Mouse (Mus musculus): Measurements from ENCODE around the gene Spdl1.

Spdl1 gene

GRCm38 (mm10) chr11:34833318-34834086, at the start of gene Spdl1:
Spdl1 (minus strand) TSS chr11:34833641.
- peak; percentile 97 to 98 for DNase-seq (ENCODE audit: low spot score in 2 of 2)

GRCm38 (mm10) chr11:34881528-34881927, 48.1 kb upstream of the Spdl1 start:
- DNase-seq (ENCODE audit: low spot score in 2 of 2), result peak; percentile 32 to 39

DNA sequence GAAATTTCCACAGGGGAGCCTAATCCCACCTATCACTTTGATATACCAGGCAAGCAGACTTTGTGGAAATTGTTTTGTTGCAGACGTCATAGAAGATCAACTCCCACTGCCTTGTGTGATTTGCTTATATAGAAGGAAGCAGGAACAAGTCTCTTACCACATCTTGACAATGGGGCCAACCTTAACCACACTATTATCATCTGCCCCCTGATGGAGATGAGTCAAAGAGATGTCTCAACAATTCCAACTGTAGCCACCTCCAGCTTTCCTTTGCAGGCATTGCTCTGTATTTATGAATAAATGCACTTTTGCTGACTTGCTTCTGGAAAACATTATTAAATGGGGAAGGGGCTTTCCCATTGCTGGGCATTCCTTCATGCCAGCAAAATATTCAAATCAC, 46.2 kb upstream of the Spdl1 start:
- no peak for DNase-seq (ENCODE audit: low spot score in 2 of 2)

DNA sequence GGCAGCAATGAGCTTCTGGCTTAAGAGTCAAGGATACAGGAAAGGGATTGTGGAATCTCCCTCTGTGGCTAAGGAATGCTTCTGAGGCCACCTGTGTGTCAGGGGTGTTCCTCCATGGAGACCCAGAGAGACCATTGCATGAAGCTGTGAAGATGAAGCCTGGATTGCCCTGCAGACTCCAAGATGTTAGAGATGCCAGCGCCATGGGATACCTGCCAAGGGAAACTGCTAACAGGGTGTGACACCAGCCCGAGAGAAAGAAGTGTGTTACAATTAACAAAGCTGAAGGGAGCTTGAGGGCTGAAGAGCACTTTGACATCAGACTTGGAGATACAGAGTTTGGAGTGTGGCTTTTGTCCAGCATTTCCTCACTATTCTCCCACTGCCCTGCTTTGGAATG, 40.4 kb upstream of the Spdl1 start:
- DNase-seq (ENCODE audit: low spot score in 2 of 2), result no peak

GRCm38 (mm10) chr11:34872432-34872831, 39.0 kb upstream of the Spdl1 start:
- DNase-seq (ENCODE audit: low spot score in 2 of 2), result no peak

GRCm38 (mm10) chr11:34871991-34872390, 38.5 kb upstream of the Spdl1 start:
- no peak for DNase-seq (ENCODE audit: low spot score in 2 of 2)

GRCm38 (mm10) chr11:34871456-34871855, 38.0 kb upstream of the Spdl1 start:
- DNase-seq (ENCODE audit: low spot score in 2 of 2), result no peak

DNA sequence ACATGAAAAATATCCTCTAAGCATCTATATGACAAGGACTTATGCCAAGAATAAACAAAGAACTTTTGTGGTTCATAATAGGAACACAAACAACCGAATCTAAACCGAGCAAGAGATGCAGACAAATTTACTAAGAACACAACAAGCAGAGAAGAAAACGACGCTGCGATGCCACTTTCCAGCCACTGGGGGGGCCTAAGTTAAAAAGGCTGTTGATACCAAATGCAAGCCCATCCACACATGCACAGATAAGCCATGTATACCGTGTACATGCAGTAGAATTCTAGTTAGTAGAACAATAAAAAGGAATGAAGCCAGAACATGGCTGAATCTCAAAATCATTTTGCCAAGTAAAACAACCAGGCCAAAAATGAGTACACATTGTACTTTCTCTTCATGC, 35.2 kb upstream of the Spdl1 start:
- DNase-seq (ENCODE audit: low spot score in 2 of 2), result no peak

GRCm38 (mm10) chr11:34865741-34866270, 32.4 kb upstream of the Spdl1 start:
- DNase-seq (ENCODE audit: low spot score in 2 of 2), result no peak

DNA sequence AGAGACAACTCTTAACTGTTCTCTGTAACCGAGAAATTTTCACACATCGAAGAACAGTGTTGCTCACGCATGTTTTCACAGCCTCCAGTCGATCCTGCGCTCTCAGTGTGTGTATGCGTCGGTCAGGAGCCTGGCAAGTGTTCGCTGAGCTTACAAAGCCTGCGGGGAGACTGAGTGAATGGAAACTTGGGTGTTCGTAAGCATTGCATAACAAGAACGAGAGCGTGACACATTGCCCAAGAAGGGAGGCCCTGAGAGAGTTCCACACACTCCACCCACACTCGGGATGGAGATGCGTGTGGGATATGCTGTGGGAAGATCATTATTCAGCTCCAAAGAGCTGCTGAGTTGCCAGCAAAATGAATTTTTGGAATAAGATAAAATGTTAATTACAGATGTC, 31.7 kb upstream of the Spdl1 start:
- DNase-seq (ENCODE audit: low spot score in 2 of 2), result peak; percentile 76 to 77

GRCm38 (mm10) chr11:34856652-34857051, 23.2 kb upstream of the Spdl1 start:
- DNase-seq (ENCODE audit: low spot score in 2 of 2), result no peak

DNA sequence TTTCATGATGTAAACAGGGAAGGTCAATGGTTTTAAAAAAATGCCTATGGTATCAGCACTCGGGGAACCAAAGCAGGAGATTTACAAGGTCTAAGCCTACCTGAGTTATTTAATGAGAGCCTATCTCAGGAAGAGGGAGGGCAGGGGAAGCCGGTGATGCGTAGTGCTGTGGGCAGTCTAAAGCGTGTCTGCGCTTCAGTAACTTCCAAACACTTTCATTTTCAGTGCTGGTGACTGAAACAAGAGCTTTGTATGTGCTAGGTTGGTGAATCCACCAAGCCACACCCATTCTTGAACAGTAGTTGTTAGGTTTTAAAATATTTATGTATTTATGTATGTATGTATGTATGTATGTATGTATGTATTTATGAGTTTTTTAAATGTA, 12.8 kb upstream of the Spdl1 start:
- no peak for DNase-seq (ENCODE audit: low spot score in 2 of 2)

DNA sequence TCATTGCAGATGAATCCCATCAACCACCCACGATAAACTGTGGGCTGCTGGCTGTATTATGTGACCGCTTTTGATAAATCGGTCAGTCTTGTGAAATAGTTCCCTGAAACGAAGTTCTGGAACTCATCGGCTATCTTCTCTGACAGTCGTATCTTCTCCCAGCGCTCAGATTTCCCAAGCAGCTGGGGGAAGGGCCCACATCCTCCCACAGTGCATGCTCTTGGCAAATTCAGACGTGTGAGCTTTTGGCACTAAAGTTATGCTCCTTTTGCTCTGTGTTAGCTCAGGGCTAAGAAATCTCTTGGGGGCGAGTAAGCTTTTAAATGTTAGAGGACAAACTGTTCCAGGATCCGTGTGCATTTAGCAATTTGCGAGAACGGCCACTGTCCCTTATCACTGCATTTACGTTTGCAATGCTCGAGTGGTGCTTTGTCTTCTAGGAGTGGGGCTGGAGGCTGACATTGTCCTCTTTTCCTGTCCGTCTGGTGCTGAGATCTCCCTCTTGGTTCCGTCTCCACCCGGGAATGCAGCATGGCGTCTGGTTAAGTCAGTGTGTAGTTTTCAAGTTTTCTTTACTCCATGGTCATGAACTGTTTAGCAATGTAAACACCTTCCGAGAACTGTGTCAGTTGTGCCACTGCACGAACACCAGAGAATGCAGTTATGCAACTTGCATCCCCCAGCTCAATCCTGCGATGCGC, 12.3 kb upstream of the Spdl1 start:
- DNase-seq (ENCODE audit: low spot score in 2 of 2), result no peak

- no peak for DNase-seq (ENCODE audit: low spot score in 2 of 2)
These were observed 10.1 kb upstream of the Spdl1 start for GRCm38 (mm10) chr11:34843517-34843916.

DNA sequence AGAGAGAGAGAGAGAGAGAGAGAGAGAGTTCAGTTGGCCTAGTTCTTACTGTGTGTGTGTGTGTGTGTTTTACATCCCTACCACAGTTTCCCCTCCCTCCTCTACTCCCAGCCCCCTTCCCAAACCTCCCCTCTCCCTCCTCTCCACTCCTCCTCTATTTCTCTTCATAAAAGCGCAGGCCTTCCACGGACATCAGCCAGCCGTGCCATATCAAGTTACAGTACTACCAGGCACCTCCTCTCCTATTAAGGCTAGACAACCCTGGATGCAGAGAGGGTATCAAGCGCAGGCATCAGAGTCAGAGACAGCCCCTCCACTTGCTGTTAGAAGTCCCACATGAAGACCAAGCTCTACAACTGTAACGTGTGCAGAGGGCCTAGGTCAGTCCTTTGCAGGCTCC, 6.8 kb upstream of the Spdl1 start:
- DNase-seq (ENCODE audit: low spot score in 2 of 2), result no peak

- DNase-seq (ENCODE audit: low spot score in 2 of 2), result no peak
These were observed 5.6 kb upstream of the Spdl1 start for GRCm38 (mm10) chr11:34839051-34839450.

DNA sequence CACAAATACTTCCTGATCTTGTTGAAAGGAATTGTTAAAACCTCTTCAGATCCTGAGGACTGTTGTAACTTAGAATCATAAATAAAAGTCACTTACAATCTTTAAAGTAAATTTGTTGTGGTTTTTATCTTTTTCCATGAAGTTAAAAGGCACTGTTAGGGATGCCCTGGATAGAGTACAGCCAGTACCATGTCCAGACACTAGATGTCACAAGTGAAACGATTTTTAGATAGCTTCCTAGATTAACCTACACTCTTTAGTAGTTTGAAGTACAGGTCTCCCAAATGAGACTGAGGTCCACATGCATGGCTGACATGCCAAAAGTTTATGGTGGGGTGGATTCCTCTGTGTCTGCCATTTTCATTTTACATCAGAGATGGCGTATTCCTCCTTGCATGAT, 2.8 kb upstream of the Spdl1 start:
- DNase-seq (ENCODE audit: low spot score in 2 of 2), result no peak

DNA sequence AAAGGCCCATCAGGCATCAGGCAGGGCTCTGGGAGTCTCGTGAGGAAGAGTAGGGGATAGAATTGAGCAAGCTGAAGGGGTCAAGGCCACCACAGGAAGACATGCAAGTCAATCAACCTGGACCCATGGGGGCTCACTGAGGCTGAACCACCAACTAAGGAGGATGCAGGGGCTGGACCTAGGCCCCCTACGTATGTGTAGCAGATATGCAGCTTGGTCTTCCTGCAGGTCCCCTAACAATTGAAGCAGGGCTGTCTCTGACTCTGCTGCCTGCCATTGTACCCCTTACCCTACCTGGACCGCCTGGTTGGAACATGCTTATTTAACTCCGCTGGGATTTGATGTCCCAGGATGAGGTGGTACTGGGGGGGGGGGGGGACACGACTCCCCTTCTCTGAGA, 763 bp downstream of the Spdl1 start:
- DNase-seq (ENCODE audit: low spot score in 2 of 2), result no peak

DNA sequence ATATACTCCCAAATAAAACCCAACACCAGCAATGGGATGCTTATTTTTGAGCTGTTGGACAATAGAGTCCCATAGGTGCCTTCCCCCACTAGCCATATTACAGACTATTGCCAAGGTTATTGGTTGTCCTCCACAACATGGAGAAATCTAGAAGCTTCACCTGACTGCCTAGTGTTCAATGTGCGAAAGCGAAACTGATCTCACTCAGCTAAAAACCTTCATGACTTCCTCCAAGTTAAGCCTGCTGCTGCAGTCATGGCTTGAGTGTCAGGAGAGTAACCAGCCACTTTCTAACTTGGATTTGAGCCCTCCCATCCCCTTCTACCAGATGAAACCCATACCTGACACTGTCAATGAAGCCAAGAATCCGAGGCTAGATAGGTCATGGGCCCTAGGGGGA, 5.6 kb downstream of the Spdl1 start:
- no peak for DNase-seq (ENCODE audit: low spot score in 2 of 2)

DNA sequence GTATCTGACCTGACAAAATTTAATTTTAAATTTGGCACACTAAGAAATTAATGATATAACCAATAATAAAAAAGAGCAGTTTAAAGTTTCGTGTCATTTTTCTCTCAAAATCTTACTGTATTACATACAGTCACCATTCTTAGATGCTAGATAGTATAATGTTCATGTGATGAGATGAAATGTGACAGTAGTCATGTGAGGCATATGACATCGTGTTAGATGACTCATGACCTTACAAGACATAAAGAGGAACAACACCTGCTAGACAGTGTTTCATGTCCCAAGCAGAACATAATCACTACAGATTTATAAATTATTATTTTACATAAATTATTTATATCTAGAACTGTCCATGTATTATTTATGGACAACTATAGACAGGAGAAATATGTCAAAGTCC, 6.5 kb downstream of the Spdl1 start:
- no peak for DNase-seq (ENCODE audit: low spot score in 2 of 2)

GRCm38 (mm10) chr11:34824791-34825190, 8.7 kb downstream of the Spdl1 start:
- no peak for DNase-seq (ENCODE audit: low spot score in 2 of 2)

GRCm38 (mm10) chr11:34814767-34815166, 18.7 kb downstream of the Spdl1 start:
- no peak for DNase-seq (ENCODE audit: low spot score in 2 of 2)

GRCm38 (mm10) chr11:34814319-34814718, 19.1 kb downstream of the Spdl1 start:
- DNase-seq (ENCODE audit: low spot score in 2 of 2), result no peak

Measured in right cerebral cortex, adult 2 months (tissue).